Mouse (Mus musculus) stomach, embryonic 14.5 days (tissue): ENCODE results near the gene Dap3. TPM values are rescaled to one million over a fixed set of nuclear protein-coding genes. Genes with fewer than 3 reads are reported as not detected.
A peak's percentile ranks its signal among the peaks of the same experiment; 100 is the strongest.

Source experiments
- ATAC-seq: fragments of 200-750 bp; cut with Nextera tagmentation; 2 replicates; pipeline ENCODE4 v1.8.0; 2017; ENCODE audit warnings: low read depth, moderate TSS enrichment; ENCODE audit not compliant: insufficient number of reproducible peaks, insufficient read depth, low FRiP score
- H3K27ac ChIP-seq: fragments of 300-500 bp; sonication (generic); 2 replicates; pipeline ENCODE4 v1.5.1; 2014; ENCODE audit warnings: mild to moderate bottlenecking, low read length, moderate library complexity, mixed read lengths
- H3K27me3 ChIP-seq: fragments of 300-500 bp; sonication (generic); 2 replicates; pipeline ENCODE4 v1.6.1; 2014; ENCODE audit warnings: low read length, control low read depth, mixed read lengths; ENCODE audit not compliant: control insufficient read depth, insufficient read depth
- H3K36me3 ChIP-seq: fragments of 300-500 bp; sonication (generic); 2 replicates; pipeline ENCODE4 v1.6.1; 2014; ENCODE audit warnings: mild to moderate bottlenecking, control low read depth, low read length, moderate library complexity, mixed read lengths; ENCODE audit not compliant: control insufficient read depth, insufficient read depth
- H3K4me1 ChIP-seq: fragments of 300-500 bp; sonication (generic); 2 replicates; pipeline ENCODE4 v1.6.1; 2014; ENCODE audit warnings: low read length, control low read depth, mixed read lengths; ENCODE audit not compliant: control insufficient read depth, insufficient read depth
- H3K4me2 ChIP-seq: fragments of 300-500 bp; sonication (generic); replicated peaks from 2 replicates; pipeline ENCODE4 v1.6.1; 2014; ENCODE audit warnings: low read depth, low read length, control low read depth
- H3K4me3 ChIP-seq: fragments of 300-500 bp; sonication (generic); 2 replicates; pipeline ENCODE4 v1.5.1; 2014; ENCODE audit warnings: low read depth, low read length, control low read depth
- H3K9ac ChIP-seq: fragments of 300-500 bp; sonication (generic); replicated peaks from 2 replicates; pipeline ENCODE4 v1.6.1; 2014; ENCODE audit warnings: low read depth, mild to moderate bottlenecking, control low read depth, low read length, moderate library complexity, mixed read lengths
- H3K9me3 ChIP-seq: fragments of 300-500 bp; sonication (generic); 2 replicates; pipeline ENCODE4 v1.6.1; 2016; ENCODE audit warnings: low read depth, low read length, control low read depth; ENCODE audit not compliant: control insufficient read depth
- whole genome bisulfite sequencing: fragments of 180-500 bp; shearing (Covaris S2); extraction: QIAGEN DNeasy Blood & Tissue Kit; methylation state at CpG from one replicate; pipeline ENCODE4 v1.1.7; 2014; 5-methylcytosine and 5-hydroxymethylcytosine counted together
- polyA plus RNA-seq: library from polyadenylated mRNA; unstranded; fragments of >200 nt; fragmentation: Nextera tagmentation; extraction: Ambion mirVana; gene quantifications from 2 replicates; pipeline ENCODE4 v1.2.1, GENCODE M21; 2014

Dap3 gene
- polyA plus RNA-seq, 1 experiment from 2014 or later, result 137 TPM

- WGBS, result 0% methylated on average over 5 of the region's 5 CpGs
- Histone ChIP-seq H3K9ac (peak overlapping the region; percentile 93), H3K27me3 (no peaks in the 10 kb centered on the region), H3K4me3 (peak overlapping the region; percentile 59), H3K9me3 (no peaks in the 10 kb centered on the region), H3K4me2 (peak overlapping the region; percentile 65), H3K4me1 (peaks cover 13% of the 10 kb centered on the region; the same call in 1 of the 2 replicates), H3K27ac (peak overlapping the region; percentile 100), H3K36me3 (no peaks in the 10 kb centered on the region)
- ATAC-seq, result no peak
These were observed 383 bp upstream of the Dap3 start for GRCm38 (mm10) chr3:88951327-88951800.

- H3K36me3 ChIP-seq, result no peaks in the 10 kb centered on the region
- peaks cover 13% of the 10 kb centered on the region; the same call in 1 of the 2 replicates for H3K4me1 ChIP-seq
- no peaks in the 10 kb centered on the region for H3K27me3 ChIP-seq
- WGBS, result under 1% methylated on average over 70 of the region's 92 CpGs
- no peaks in the 10 kb centered on the region for H3K9me3 ChIP-seq
- H3K9ac ChIP-seq, result peak overlapping the region; percentile 93
- peak; percentile 92 for ATAC-seq
- peak overlapping the region; percentile 100 for H3K27ac ChIP-seq
- peak overlapping the region; percentile 59 for H3K4me3 ChIP-seq
- H3K4me2 ChIP-seq, result peak overlapping the region; percentile 68
These were observed 1.0 kb downstream of the Dap3 start for GRCm38 (mm10) chr3:88949786-88950575.

- Histone ChIP-seq H3K36me3 (peaks cover 22% of the 10 kb centered on the region), H3K27ac (no peak overlapping the region), H3K4me2 (no peak overlapping the region), H3K4me3 (no peak overlapping the region), H3K9me3 (no peaks in the 10 kb centered on the region), H3K9ac (no peak overlapping the region), H3K4me1 (peaks cover 12% of the 10 kb centered on the region; the same call in 1 of the 2 replicates), H3K27me3 (no peaks in the 10 kb centered on the region)
- WGBS, result 82% methylated on average over 4 of the region's 4 CpGs
- ATAC-seq, result no peak
These were observed 6.9 kb downstream of the Dap3 start for GRCm38 (mm10) chr3:88944109-88944508.

- Histone ChIP-seq H3K9me3 (no peaks in the 10 kb centered on the region), H3K4me2 (no peak overlapping the region), H3K4me1 (no peaks in the 10 kb centered on the region), H3K9ac (no peak overlapping the region), H3K27me3 (no peaks in the 10 kb centered on the region), H3K36me3 (peaks cover 35% of the 10 kb centered on the region), H3K4me3 (no peak overlapping the region), H3K27ac (no peak overlapping the region)
- WGBS, result 94% methylated on average over 10 of the region's 10 CpGs
- no peak for ATAC-seq
These were observed 8.6 kb downstream of the Dap3 start for GRCm38 (mm10) chr3:88942316-88942880.

GRCm38 (mm10) chr3:88939749-88940148 is 11.2 kb downstream of the Dap3 start:
- Histone ChIP-seq H3K9ac (no peak overlapping the region), H3K4me3 (no peak overlapping the region), H3K27ac (no peak overlapping the region), H3K4me2 (no peak overlapping the region), H3K4me1 (no peaks in the 10 kb centered on the region), H3K27me3 (no peaks in the 10 kb centered on the region), H3K9me3 (no peaks in the 10 kb centered on the region), H3K36me3 (peaks cover 52% of the 10 kb centered on the region)
- WGBS, result 77% methylated on average over 3 of the region's 3 CpGs
- ATAC-seq, result no peak

- Histone ChIP-seq H3K27ac (no peak overlapping the region), H3K36me3 (peaks cover 59% of the 10 kb centered on the region), H3K4me1 (no peaks in the 10 kb centered on the region), H3K4me3 (no peak overlapping the region), H3K4me2 (no peak overlapping the region), H3K9ac (no peak overlapping the region), H3K9me3 (no peaks in the 10 kb centered on the region), H3K27me3 (no peaks in the 10 kb centered on the region)
- no peak for ATAC-seq
- 92% methylated on average over 10 of the region's 10 CpGs for WGBS
These were observed 11.9 kb downstream of the Dap3 start for GRCm38 (mm10) chr3:88939071-88939470.

GRCm38 (mm10) chr3:88929501-88929900 is 21.5 kb downstream of the Dap3 start:
- Histone ChIP-seq H3K4me3 (no peak overlapping the region), H3K4me1 (no peaks in the 10 kb centered on the region), H3K36me3 (peaks cover 67% of the 10 kb centered on the region), H3K9me3 (no peaks in the 10 kb centered on the region), H3K27me3 (no peaks in the 10 kb centered on the region), H3K4me2 (no peak overlapping the region), H3K9ac (no peak overlapping the region), H3K27ac (no peak overlapping the region)
- 90% methylated on average over 3 of the region's 3 CpGs for WGBS
- ATAC-seq, result no peak

- Histone ChIP-seq H3K36me3 (peaks cover 78% of the 10 kb centered on the region), H3K4me1 (no peaks in the 10 kb centered on the region), H3K9ac (no peak overlapping the region), H3K27ac (no peak overlapping the region), H3K4me3 (no peak overlapping the region), H3K9me3 (no peaks in the 10 kb centered on the region), H3K27me3 (no peaks in the 10 kb centered on the region), H3K4me2 (no peak overlapping the region)
- ATAC-seq, result no peak
- 93% methylated on average over 2 of the region's 2 CpGs for WGBS
These were observed 25.3 kb downstream of the Dap3 start for GRCm38 (mm10) chr3:88925651-88926050.
